Mouse (Mus musculus) hindlimb bud, embryonic 11.5 days (tissue): ENCODE results near the gene Nos2.
"Not testable (repeated sequence)": the region's sequence is repeated elsewhere in the genome, so short reads cannot be mapped to it uniquely, and the experiment has no call there.

Experiments used
- DNase-seq: peaks from one replicate; pipeline ENCODE4 v3.0.0-alpha.2; 2012; ENCODE audit warnings: low read depth, low spot score; ENCODE audit errors: extremely low spot score

Gene Nos2

GRCm38 (mm10) chr11:78986311-78987002 is 65.9 kb downstream of the Nos2 start:
- DNase-seq: no peak

DNA sequence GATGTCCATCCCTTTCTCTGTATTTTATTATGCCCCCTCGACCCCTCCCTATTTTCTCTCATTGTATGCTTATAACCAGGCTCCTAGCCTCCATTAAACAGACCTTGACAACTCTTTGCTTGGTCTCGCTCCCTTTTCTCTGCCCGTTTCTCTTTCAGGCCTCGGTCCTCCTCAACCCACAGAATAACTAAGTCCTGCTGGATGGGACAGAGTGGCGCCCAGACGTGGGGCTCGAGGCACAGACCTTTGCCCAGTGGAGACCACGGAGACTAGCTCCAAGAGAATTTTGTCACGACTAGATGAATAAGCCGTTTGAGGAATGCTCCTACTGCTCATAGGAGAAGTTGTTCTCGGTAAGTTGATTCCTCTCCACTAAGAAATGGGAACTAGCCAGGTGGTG is 68.6 kb downstream of the Nos2 start:
- DNase-seq: not testable (repeated sequence)

DNA sequence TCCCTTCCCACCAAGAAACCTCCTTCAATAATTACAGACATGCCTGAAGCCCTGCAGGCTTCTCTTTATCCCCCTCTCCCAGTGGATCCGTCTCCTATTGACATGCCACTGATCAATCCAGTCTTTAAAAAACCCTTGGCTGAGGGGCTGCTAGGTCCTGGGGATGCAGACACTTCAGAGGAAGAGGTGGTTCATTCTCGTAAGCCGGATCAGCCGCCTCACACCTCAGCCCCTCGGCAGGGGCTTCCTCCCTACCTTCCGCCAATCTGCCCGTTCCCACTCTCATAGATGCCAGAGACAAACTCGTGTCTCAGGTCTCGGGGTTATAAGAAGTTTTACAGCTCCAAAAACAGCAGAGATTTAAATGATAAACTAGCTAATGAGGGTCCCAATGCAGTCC is 69.5 kb downstream of the Nos2 start:
- DNase-seq: no peak

GRCm38 (mm10) chr11:78990875-78991543 is 70.4 kb downstream of the Nos2 start:
- not testable (repeated sequence) for DNase-seq

- no peak for DNase-seq
Observed at GRCm38 (mm10) chr11:78999118-78999517, 78.5 kb downstream of the Nos2 start.

- DNase-seq: no peak
Observed at GRCm38 (mm10) chr11:79001871-79002270, 81.3 kb downstream of the Nos2 start.

DNA sequence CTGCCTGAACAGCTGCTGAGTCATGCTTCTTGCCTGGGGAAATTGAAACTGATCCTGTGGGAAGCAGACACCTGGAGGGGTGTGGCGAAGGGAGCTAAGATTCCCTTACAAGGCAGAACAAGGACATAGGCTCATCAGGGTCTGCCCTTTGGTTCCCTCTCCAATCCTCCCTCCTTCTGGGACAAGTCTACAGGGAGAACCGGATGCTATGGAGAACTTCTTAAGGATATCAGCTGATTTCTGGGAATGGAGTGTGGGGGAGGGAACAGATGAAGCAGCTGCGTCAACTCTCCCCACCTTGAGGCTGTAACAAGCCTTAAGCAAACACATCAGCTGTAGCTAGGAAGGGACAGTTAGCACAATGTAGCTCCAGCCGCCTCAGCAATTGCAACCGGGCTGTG is 82.0 kb downstream of the Nos2 start:
- no peak for DNase-seq

DNA sequence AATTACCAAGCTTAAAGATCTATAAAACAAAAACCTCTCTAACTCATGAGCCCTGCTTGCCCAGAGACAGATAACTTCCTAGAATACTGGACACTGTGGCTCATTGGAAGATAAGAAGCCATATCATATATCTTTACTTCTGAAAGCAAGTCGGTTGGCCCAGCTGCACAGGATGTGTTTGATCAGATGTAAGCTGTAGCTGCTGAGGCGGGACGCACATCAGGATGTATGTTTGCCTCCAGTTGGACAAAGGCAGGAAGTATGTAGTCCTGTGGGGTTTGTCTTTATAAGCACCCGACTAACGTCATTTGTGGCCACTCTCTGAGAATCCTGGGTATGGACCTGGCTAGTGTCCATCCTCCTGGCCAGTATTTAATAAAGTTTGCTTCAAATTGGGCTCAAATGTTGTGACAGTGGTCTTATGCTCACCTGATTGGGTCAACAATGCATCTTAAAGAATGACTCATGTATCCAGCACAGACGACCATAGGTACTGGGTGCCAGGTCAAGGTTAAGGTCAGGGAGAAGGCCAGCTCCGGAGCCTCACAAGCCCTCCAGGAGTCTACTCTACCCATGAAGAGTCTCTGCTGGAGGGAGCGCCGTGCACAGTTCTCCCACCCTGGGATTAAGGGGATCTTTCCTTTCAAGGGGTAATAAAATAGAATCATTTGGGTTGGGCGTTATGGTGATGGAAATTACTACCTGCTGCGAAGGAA is 82.6 kb downstream of the Nos2 start:
- DNase-seq: no peak

DNA sequence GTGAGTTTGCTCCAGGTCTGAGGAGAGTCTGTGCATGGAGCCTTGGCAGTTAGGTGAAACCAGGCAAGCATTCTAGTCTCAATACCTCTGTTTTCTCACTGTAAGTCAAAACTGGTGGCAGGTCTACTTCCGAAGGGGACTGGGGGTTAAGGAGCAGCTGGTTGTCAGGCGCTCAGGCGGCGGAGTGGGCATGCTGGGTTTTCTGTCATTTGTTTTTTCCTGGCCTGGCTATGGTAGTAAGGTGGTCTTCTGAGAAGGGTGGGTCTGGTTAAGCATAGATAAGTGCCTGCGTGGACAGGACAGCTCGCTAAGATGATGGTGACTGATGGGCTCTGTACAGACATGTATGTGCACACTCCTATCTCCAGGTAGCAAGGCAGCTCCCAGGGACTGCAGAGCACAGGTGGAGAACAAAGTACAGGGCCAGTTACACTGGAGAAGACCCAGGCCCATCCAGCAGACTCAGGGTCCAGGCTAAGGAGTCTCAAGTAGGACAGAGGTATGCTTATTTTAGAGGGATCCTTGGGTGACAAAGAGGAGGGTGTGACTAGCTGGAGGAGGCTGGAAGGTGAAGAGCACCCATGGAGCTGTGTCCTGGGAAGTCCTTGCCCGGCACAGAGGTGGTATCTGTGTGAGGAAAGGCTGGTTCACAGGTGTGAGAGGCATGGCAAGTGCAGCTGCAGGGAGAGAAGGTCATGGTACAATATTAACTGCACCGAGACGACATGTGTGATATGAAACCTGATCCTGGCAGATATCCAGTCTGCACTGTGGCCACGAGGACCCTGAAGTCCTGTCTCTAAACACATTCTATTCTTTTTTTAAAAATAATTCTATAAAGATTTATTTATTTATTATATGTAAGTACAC is 83.4 kb downstream of the Nos2 start:
- DNase-seq: no peak

- no peak for DNase-seq
Observed at GRCm38 (mm10) chr11:79005578-79006394, 85.2 kb downstream of the Nos2 start.

GRCm38 (mm10) chr11:79006417-79006816 is 85.8 kb downstream of the Nos2 start:
- no peak for DNase-seq

DNA sequence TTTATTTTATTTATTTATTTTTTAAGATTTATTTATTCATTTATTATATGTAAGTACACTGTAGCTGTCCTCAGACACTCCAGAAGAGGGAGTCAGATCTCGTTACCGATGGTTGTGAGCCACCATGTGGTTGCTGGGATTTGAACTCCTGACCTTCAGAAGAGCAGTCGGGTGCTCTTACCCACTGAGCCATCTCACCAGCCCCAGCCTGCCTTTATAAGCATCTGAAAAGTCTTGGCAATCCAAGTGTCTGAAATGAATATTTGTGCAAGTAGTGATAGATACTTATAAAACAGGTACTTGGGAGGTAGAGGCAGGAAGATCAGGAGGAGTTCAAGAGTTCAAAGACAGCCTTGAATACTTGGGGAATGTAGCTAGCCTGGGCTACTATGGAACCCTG is 86.8 kb downstream of the Nos2 start:
- DNase-seq: not testable (repeated sequence)

GRCm38 (mm10) chr11:79008007-79008775 is 87.6 kb downstream of the Nos2 start:
- DNase-seq: no peak

DNA sequence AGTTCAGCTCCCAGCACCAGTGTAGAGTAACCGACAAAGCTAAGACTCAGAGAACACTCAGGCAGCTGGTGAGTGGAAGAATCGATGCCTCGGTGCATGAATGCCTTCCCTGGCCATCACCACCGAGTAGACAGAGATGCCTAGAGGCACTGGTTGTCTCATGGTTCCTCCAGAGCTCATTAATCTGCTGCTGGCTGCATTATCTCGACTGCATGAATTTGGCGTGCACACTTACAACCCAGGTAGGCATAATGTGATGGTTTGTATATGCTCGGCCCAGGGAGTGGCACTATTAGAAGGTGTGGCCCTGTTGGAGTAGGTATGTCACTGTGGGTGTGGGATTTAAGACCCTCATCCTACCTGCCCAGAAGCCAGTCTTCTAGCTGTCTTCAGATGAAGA is 88.3 kb downstream of the Nos2 start:
- no peak for DNase-seq
